Mouse (Mus musculus) heart, adult 2 months (tissue): ENCODE data around the gene Bbs4. TPM values are rescaled to one million over a fixed set of nuclear protein-coding genes. Genes with fewer than 3 reads are reported as not detected.

Source experiments
- DNase-seq, 2 experiments: peaks; one replicate each; pipeline ENCODE4 v3.0.0; 2021
- H3K27ac ChIP-seq: fragments of 200-600 bp; 2 replicates; pipeline ENCODE4 v1.8.1; 2022
- H3K27me3 ChIP-seq: fragments of 200-500 bp; 2 replicates; pipeline ENCODE4 v1.6.1; 2012; ENCODE audit warnings: mild to moderate bottlenecking, low read length, inconsistent platforms, mixed read lengths; ENCODE audit not compliant: control insufficient read depth, insufficient read depth
- H3K36me3 ChIP-seq: fragments of 200-500 bp; 2 replicates; pipeline ENCODE4 v1.6.1; 2012; ENCODE audit warnings: low read length, inconsistent platforms; ENCODE audit not compliant: control insufficient read depth, insufficient read depth
- H3K4me1 ChIP-seq: fragments of 200-500 bp; 2 replicates; pipeline ENCODE4 v1.6.1; 2011; ENCODE audit warnings: low read length; ENCODE audit not compliant: control insufficient read depth, insufficient read depth
- H3K4me3 ChIP-seq: fragments of 200-600 bp; 2 replicates; pipeline ENCODE4 v1.8.1; 2022
- H3K79me2 ChIP-seq: fragments of 200-500 bp; replicated peaks from 2 replicates; pipeline ENCODE4 v1.6.1; 2012; ENCODE audit warnings: mild to moderate bottlenecking, inconsistent platforms, low read length, moderate library complexity, mixed read lengths; ENCODE audit not compliant: control insufficient read depth, insufficient read depth
- H3K9ac ChIP-seq: fragments of 200-500 bp; 2 replicates; pipeline ENCODE4 v1.6.1; 2012; ENCODE audit warnings: low read depth, mild to moderate bottlenecking, control low read depth, inconsistent platforms, low read length, mixed read lengths
- CTCF ChIP-seq: fragments of 200-600 bp; IDR thresholded peaks from 2 replicates; pipeline ENCODE4 v1.8.1; 2022; ENCODE audit warnings: antibody characterized with exemption, mild to moderate bottlenecking, moderate library complexity
- EP300 ChIP-seq: fragments of 200-500 bp; IDR thresholded peaks from 2 replicates; pipeline ENCODE4 v1.6.1; 2011; ENCODE audit warnings: low read depth, low read length, control low read depth; ENCODE audit not compliant: insufficient read depth
- POLR2A ChIP-seq: fragments of 200-500 bp; IDR thresholded peaks from 2 replicates; pipeline ENCODE4 v1.6.1; 2011; ENCODE audit warnings: mild to moderate bottlenecking, low read depth, low read length, control low read depth; ENCODE audit not compliant: insufficient read depth
- WGBS: fragments of 180-500 bp; shearing (Covaris S2); methylation state at CpG from one replicate; pipeline ENCODE4 v1.1.7; 2018; 5-methylcytosine and 5-hydroxymethylcytosine counted together
- intact Hi-C: fragments of 180-260 bp; cut with DNase I; formaldehyde crosslinking; loops from one replicate; pipeline ENCODE4 v1.15.1; 2025
- polyA plus RNA-seq: library from polyadenylated mRNA; depleted of rRNA; stranded (reverse); fragments of >200 nt; gene quantifications from 2 replicates; pipeline ENCODE4 v1.2.3, GENCODE M21; 2012; rRNA removed
- total RNA-seq, 2 experiments: library from RNA; stranded (reverse); gene quantifications; 2 replicates each; pipeline ENCODE4 v1.2.3; 2021

Bbs4 gene
- total and polyA plus RNA-seq, 3 experiments: 1.7 to 2.5 (median 2.3) TPM

DNA sequence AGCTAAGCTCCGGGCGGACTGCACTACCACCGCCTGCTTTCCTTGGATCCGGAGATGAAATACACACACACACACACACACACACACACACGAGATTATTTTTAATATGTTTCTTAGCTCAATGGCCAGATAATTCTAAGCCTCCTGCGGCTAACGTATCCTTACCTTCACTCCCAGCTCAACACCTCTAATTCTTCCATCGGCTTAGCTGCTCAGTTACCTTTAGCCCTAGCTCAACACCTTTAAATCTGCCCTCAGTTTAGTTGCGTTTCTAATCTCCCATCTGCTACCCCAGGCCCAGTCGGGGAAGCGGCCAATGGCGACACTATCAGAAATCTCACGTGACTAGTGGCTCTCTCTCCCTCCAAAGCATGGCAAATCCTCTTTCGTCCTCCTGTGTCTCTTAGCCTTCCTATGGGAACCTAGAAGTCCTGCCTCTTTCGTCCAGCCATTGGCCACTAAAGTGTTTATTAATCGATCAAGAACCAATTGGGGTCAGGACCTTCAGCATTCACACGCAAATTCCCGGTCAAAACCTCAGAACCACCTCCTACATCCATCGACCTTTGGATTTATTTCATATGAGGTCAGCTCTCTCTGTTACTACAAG lies 78.4 kb downstream of the Bbs4 start:
- Histone ChIP-seq H3K4me1 (peaks cover under 1% of the 10 kb centered on the region; the same call in 1 of the 2 replicates), H3K9ac (no peak overlapping the region), H3K4me3 (no peak overlapping the region), H3K79me2 (no peaks in the 10 kb centered on the region), H3K27me3 (no peaks in the 10 kb centered on the region), H3K27ac (no peak overlapping the region), H3K36me3 (no peaks in the 10 kb centered on the region)
- DNase-seq: no peak
- WGBS: 84% methylated on average over 19 of the region's 19 CpGs
- TF ChIP-seq CTCF (no peak), POLR2A (no peak), EP300 (no peak)
- intact Hi-C loops: no loop called here

DNA sequence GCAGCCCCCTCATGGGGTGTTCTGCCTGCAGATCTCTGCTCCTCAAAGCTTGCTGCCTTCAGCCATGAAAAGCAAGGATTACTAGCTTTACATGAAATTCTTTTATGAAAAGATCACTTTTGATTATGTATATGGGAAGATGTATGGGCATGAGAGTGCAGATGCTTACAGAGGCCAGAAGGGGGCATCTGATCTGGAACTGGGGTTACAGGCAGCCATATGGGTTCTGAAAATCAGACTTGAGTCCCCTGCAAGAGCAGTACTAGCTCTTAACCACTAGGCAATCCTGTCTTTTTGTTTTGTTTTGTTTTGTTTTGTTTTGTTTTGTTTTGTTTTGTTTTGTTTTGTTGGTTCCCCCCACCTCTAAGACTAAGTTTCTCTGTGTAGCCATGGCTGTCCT lies 80.1 kb downstream of the Bbs4 start:
- Histone ChIP-seq H3K4me3 (no peak overlapping the region), H3K27me3 (no peaks in the 10 kb centered on the region), H3K79me2 (no peaks in the 10 kb centered on the region), H3K9ac (no peak overlapping the region), H3K36me3 (no peaks in the 10 kb centered on the region), H3K27ac (no peak overlapping the region), H3K4me1 (peaks cover 3% of the 10 kb centered on the region; the same call in 1 of the 2 replicates)
- no peak for DNase-seq
- TF ChIP-seq CTCF (peak; percentile 22; the same call in 1 of the 2 replicates), POLR2A (no peak)
- intact Hi-C loops: no loop called here

Other genes starting within 250 kb of the Bbs4 start
- 1 to 10 TPM; 7.7 to 7.8 TPM for gene Adpgk, start 62.0 kb downstream of the Bbs4 start, total RNA-seq
- gene Adpgk, start 62.0 kb downstream of the Bbs4 start, polyA plus RNA-seq: 6.6 and 8.1 TPM in 2 replicates
- 10 to 100 TPM; 79.2 to 88.7 TPM for gene Arih1, start 133.1 kb upstream of the Bbs4 start, total RNA-seq
- 15.8 and 36.9 TPM in 2 replicates for gene Arih1, start 133.1 kb upstream of the Bbs4 start, polyA plus RNA-seq
- 10 to 100 TPM; 46.9 to 51.7 TPM for gene Hexa, start 186.0 kb upstream of the Bbs4 start, total RNA-seq
- gene Hexa, start 186.0 kb upstream of the Bbs4 start, polyA plus RNA-seq: 50.6 and 64.4 TPM in 2 replicates
- under 1 TPM; 0.37 to 0.84 TPM for gene Tmem202, start 186.3 kb upstream of the Bbs4 start, total RNA-seq
- 0.16 and 0.29 TPM in 2 replicates for gene Tmem202, start 186.3 kb upstream of the Bbs4 start, polyA plus RNA-seq
- not detected for gene Celf6, start 224.4 kb upstream of the Bbs4 start, total RNA-seq
- gene Celf6, start 224.4 kb upstream of the Bbs4 start, polyA plus RNA-seq: 0.18 TPM in 1 of 2 replicates, not detected in the other